Mouse (Mus musculus): ENCODE measurements around the gene Ldb2. TPM values are rescaled to one million over a fixed set of nuclear protein-coding genes. Genes with fewer than 3 reads are reported as not detected.
A peak's percentile ranks its signal among the peaks of the same experiment; 100 is the strongest.

Gene Ldb2
- total and polyA plus RNA-seq, 3 experiments: 26.4 to 43.1 (median 29.1) TPM

- DNase-seq: no peak
Measured at GRCm38 (mm10) chr5:44645952-44646841, 153.3 kb downstream of the Ldb2 start.

GRCm38 (mm10) chr5:44643079-44643478 lies 156.4 kb downstream of the Ldb2 start:
- no peak for DNase-seq

DNA sequence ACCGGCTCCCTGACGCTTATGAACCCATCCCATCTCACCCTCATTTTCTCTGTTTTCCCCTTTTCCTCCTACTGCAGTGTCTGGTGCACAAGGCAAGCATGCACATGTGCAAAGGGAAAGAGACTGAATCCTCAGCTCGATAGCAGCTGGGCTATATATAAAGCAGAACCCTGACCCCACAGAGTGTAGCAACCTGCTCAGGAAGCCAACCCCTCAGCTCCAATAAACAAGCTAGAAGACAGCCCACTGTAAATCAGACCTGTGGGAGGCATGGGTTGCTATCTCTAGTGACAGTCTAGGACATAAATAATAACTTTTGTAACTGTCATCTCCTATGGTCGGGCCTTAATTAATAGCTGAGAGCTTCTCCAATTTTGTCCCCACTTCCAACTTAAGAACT lies 158.4 kb downstream of the Ldb2 start:
- DNase-seq: no peak

- DNase-seq: no peak
Measured at GRCm38 (mm10) chr5:44635546-44635945, 163.9 kb downstream of the Ldb2 start.

DNA sequence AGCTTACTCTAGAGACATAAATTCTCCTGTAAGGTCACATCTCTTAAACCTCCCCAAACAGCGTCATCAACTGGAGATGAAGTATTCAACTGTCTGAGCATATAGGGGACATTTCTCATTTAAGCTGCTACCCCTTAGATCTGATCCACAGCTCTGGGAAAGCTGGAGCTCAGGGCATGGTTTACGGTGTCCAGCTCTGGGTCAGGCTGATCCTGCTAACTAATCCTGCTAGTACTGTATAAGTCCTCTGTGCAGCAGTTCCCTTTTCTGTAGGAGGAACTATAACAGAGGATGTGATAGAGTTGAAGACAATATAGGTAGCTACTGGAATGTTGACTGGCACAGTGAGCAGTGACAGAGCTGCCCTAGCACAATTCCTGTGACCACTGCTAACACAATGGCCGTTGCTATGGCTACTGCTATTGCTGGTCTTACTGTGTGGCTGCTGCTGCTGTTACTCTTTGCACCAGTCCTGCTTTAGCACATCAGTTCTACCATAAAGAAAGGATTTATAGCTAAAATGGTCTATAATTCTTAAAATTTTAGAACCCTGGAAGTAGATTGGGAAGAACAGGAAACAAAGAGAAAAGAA lies 170.3 kb downstream of the Ldb2 start:
- DNase-seq: no peak

- no peak for DNase-seq
Measured at GRCm38 (mm10) chr5:44627487-44627886, 172.0 kb downstream of the Ldb2 start.

- no peak for DNase-seq
Measured at GRCm38 (mm10) chr5:44626885-44627284, 172.6 kb downstream of the Ldb2 start.

DNA sequence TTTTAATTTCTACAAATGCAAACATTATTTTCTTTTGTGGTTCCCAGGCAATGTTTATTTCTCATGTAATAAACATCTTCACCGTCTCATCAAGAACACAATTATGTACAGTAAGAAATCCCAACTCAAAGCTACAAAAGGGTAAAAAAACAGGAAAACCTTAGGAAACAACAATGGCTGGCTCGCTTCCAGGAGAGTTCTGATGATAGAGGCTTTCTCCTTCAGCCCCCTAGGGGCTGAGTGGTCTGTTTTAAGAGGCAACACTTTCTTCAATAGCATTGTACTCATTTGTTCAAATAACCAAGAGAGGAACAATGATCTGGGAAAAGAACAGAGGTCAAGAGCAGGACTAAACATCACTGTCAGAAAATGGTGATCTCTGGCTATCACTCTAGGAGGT lies 173.4 kb downstream of the Ldb2 start:
- DNase-seq: peak; percentile 19

- no peak for DNase-seq
Measured at GRCm38 (mm10) chr5:44615677-44616076, 183.8 kb downstream of the Ldb2 start.

GRCm38 (mm10) chr5:44608901-44609300 lies 190.6 kb downstream of the Ldb2 start:
- no peak for DNase-seq

DNA sequence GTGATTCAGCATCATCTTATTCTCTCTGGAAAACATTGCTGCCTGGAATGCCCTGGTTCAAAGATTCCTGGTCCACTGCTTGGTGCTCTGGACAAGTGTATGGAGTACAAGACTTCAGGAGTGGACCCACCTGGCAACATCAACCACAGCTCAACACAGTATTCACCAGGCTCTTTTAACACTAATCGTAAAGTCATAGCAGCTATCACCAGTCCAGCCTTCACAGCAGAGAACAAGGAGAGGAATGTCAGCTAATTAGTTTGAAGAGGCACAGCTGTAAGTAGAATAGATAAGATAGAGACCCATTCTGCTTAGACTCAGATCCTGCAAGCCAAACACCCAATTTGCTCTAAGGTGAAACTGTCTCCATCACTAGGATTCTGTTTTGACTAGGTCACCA lies 198.1 kb downstream of the Ldb2 start:
- no peak for DNase-seq

DNA sequence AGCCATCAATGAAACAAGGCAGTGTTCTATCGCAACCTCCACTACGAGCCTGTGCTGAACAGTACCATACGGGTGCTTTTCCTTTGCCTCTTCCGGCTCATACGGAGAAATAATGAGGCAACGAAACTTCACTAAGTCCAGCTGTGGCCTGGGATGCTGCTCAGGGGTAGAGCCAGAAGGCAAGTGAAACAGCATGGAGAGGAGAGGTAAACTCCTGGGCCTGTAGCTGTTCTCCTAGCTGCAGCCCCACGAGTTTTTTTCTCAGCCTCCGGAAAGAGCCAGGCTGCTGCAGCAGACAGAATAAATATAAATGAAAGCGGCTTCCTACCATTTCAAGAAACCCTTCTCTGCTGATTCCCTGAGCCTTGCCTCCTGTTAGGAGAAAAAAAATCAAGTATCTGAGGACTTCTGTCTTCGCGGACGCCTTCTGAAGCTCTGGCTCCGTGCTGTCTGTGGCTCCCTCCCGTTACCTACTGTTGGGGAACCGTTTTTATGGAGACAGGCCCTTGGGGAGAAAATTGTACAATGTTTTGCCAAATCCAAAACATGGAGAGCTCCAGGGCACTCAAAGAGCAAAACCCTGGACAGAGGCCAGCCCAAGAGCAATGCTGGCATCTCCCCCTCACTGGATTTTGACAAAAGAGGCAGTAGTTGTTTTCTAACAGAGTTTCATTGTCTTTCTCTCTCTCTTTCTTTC lies 205.8 kb downstream of the Ldb2 start:
- DNase-seq: peak; percentile 20

GRCm38 (mm10) chr5:44590750-44591149 lies 208.7 kb downstream of the Ldb2 start:
- no peak for DNase-seq

GRCm38 (mm10) chr5:44589318-44589717 lies 210.2 kb downstream of the Ldb2 start:
- no peak for DNase-seq

GRCm38 (mm10) chr5:44586571-44586970 lies 212.9 kb downstream of the Ldb2 start:
- DNase-seq: no peak

DNA sequence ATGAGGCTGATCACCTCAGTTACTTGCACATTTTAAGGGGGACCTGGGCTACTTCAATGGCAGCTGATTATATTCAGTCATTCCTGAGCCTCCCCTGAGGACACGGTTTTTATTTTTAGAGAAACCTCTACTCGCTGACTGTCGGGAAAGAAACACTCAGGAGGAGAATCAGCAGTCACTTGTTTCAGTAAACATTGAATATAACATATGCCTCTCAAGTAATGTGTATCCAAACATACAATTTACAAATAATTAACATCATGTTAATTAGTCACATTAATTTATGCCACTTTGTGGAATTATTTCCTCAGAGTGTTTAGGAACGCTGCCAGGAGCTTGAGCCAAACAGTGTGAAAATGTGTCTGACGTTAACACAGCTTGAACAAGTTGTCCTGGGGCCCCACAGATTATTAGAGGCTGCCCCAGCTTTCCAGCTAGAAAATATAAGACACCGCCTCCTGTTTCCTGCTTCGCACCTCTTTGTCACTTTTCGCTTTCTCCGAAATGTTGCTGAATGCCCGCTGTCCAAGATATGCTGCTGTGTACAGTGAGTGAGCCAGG lies 219.5 kb downstream of the Ldb2 start:
- DNase-seq: no peak

GRCm38 (mm10) chr5:44576682-44577349 lies 222.7 kb downstream of the Ldb2 start:
- no peak for DNase-seq

GRCm38 (mm10) chr5:44574681-44575080 lies 224.8 kb downstream of the Ldb2 start:
- DNase-seq: no peak

DNA sequence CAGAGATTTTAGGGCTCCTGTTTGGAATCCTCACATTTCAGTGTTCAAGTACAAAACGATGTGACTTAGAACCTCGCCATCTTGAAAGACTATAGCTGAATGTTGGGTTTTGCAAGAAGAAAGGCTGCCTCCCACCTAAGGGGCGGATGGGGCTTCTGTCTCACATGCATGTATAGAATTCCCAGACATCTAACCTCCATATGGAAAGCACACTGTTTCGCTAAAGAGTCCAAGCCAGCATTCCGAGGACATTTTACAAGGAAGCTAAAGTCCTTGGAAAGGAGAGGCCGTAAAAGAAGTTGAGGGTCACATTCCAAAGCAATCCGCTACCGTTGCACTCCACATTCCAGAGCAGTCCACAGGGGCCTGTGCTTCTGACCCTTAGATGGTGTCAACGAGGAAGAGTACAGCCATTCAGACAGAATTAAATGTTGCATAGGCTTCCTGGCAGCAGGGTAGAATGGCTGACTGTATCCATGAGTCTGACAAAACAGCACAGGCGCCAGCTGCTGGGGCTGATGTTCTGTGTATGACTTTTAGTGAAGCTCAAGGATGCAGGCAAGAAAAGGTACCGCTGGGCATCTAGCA lies 245.6 kb downstream of the Ldb2 start:
- DNase-seq: peak; percentile 16

DNA sequence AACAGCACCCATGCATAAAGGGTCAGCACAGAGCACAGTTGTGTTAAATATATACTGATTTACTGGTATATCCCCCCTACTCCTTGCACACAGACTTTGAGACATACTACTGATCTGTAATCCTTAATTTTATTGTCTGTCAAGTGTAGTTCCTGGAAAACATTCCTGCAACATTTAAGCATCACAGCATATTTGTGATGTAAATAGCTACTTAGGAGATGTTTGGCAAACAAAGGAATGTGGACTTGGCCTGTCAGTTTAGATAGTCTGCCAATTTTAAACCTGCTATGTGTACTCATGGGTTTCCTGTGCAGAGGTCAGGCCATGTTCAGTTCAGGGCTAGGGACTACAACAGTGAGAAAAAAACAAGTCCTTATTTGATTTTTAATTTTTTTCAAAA lies 246.3 kb downstream of the Ldb2 start:
- no peak for DNase-seq

GRCm38 (mm10) chr5:44552121-44552520 lies 247.4 kb downstream of the Ldb2 start:
- DNase-seq: peak; percentile 85

DNA sequence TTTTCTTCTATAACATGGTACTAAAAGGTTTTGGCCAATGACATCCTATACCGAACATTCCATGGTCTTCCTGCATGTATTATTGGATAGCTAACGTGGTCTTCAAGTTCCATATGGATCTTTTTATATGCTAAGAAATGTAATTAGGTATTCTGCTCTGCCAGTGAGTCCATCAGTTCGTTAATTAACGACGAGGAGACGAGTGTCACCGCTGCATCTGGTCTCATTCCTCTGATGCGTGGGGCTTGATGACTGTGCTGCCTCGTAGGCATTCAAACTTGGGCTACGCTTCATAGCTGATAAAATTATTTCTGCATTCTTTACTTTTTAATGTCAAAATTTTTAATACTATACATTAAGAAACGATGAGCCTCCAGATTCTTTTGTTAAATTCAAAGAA lies 251.0 kb downstream of the Ldb2 start:
- no peak for DNase-seq

Measured in adrenal gland, adult 2 months (tissue).